ENCODE assay signal across 24 mouse cellular contexts in the genomic region with DNA sequence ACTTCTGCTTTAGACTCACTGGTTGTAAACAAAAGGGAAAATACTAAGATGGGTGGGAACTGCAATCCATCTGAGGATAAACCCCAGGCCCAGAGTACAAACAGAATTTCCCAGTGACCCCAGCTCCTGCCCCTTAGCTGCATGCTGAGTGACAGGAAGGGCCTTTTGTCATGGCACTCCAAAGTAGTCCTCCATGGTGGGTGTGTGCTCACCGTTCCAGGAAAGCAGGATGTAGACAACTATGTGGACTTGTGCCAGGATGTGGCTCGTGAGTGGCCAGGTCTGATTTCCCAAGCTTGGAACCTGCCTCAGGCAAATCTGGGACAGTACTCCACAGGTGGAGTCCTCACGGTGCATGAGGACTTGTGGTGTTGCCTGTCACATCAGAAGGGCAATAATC.
"Had no signal": no experiment of that assay in that cellular context is flagged by ENCODE, and none has a peak within 500 bp of the region (broad histone marks: within the 10 kb centered on the region; RNA-seq: fewer than 3 reads in every experiment).

No protein-coding gene starts in this region.

- H3K9ac ChIP-seq: heart, embryonic 13.5 days; heart, embryonic 15.5 days; hindbrain, embryonic 13.5 days; hindbrain, embryonic 15.5 days; kidney, embryonic 15.5 days; limb, embryonic 12.5 days had no signal

- H3K9me3 ChIP-seq: heart, embryonic 13.5 days; heart, embryonic 15.5 days; hindbrain, embryonic 13.5 days; hindbrain, embryonic 15.5 days; kidney, embryonic 15.5 days; limb, embryonic 10.5 days; limb, embryonic 12.5 days had no signal

- H3K27me3 ChIP-seq: heart, embryonic 13.5 days; heart, embryonic 15.5 days; hindbrain, embryonic 13.5 days; hindbrain, embryonic 15.5 days; kidney, embryonic 15.5 days; limb, embryonic 12.5 days had no signal

- H3K27ac ChIP-seq: heart, adult 2 months; heart, embryonic 13.5 days; heart, embryonic 15.5 days; hindbrain, embryonic 13.5 days; hindbrain, embryonic 15.5 days; hindbrain, postnatal 0 days; kidney, embryonic 15.5 days; kidney, postnatal 0 days; limb, embryonic 10.5 days; limb, embryonic 12.5 days had no signal

- ATAC-seq: hindbrain, postnatal 0 days; intestine, embryonic 16.5 days had no signal

- H3K4me3 ChIP-seq: heart, adult 2 months; heart, embryonic 13.5 days; heart, embryonic 15.5 days; hindbrain, embryonic 13.5 days; hindbrain, embryonic 15.5 days; kidney, embryonic 15.5 days; limb, embryonic 10.5 days; limb, embryonic 12.5 days had no signal

- H3K4me2 ChIP-seq: heart, embryonic 11.5 days; heart, embryonic 13.5 days; heart, embryonic 15.5 days; hindbrain, embryonic 13.5 days; hindbrain, embryonic 15.5 days; kidney, embryonic 15.5 days; limb, embryonic 12.5 days had no signal

- DNase-seq: gastrocnemius, postnatal 14 days; gastrocnemius, postnatal 36 days; heart, adult 2 months; heart, postnatal 14 days; heart, postnatal 36 days; kidney, adult 11 months; kidney, adult 2 months; kidney, adult 9 months; kidney, postnatal 14 days; kidney, postnatal 36 days; layer of hippocampus, adult 9-11 months; layer of hippocampus, postnatal 36 days; liver had no signal

- H3K36me3 ChIP-seq: heart, embryonic 13.5 days; heart, embryonic 15.5 days; hindbrain, embryonic 13.5 days; hindbrain, embryonic 15.5 days; kidney, embryonic 15.5 days; limb, embryonic 10.5 days; limb, embryonic 12.5 days had no signal

- H3K4me1 ChIP-seq: heart, embryonic 13.5 days; heart, embryonic 15.5 days; hindbrain, embryonic 15.5 days; kidney, embryonic 15.5 days; limb, embryonic 10.5 days; limb, embryonic 12.5 days had no signal
